Mouse (Mus musculus) MEL (cell line): ENCODE measurements at regions not wholly inside any gene's neighbourhood (a gene's known extent, or its start where the extent isn't known, plus 50 kb on each side); places are given as distances from the start of the nearest gene placed in this dataset.

Experiments used
- CHD1 ChIP-seq: IDR thresholded peaks from 2 replicates; pipeline ENCODE4 v1.6.1; 2012; ENCODE audit warnings: low read depth, mild to moderate bottlenecking, inconsistent platforms, low read length, improper control_type of control experiment
- CTCF ChIP-seq, 3 experiments: IDR thresholded peaks in 2 of 3; conservative IDR thresholded peaks in 1 of 3; 2 replicates each; pipeline ENCODE4 v1.5.1; 2011 to 2012; ENCODE audit warnings: low read length in 3 of 3, low read depth in 2 of 3, mild to moderate bottlenecking in 2 of 3, improper control_type of control experiment in 1 of 3, inconsistent platforms in 1 of 3, mixed read lengths in 1 of 3, moderate library complexity in 1 of 3; ENCODE audit not compliant: control insufficient read depth in 1 of 3, insufficient read depth in 1 of 3, poor library complexity in 1 of 3, severe bottlenecking in 1 of 3
- ELF1 ChIP-seq: IDR thresholded peaks from 2 replicates; pipeline ENCODE4 v1.6.1; 2014; ENCODE audit warnings: low read depth, mild to moderate bottlenecking, inconsistent platforms, low read length, improper control_type of control experiment, moderate library complexity
- EP300 ChIP-seq, 2 experiments: IDR thresholded peaks; 2 replicates each; pipeline ENCODE4 v1.6.1; 2011; ENCODE audit warnings: improper control_type of control experiment in 2 of 2, low read length in 2 of 2, low read depth in 1 of 2, mild to moderate bottlenecking in 1 of 2
- GATA1 ChIP-seq: IDR thresholded peaks from 2 replicates; pipeline ENCODE4 v1.6.1; 2011; ENCODE audit warnings: low read depth, low read length, improper control_type of control experiment
- MAFK ChIP-seq: IDR thresholded peaks from 2 replicates; pipeline ENCODE4 v1.6.1; 2011; ENCODE audit warnings: low read depth, mild to moderate bottlenecking, low read length, improper control_type of control experiment, borderline replicate concordance
- MAX ChIP-seq: IDR thresholded peaks from 2 replicates; pipeline ENCODE4 v1.6.1; 2011; ENCODE audit warnings: low read length, improper control_type of control experiment
- NRF1 ChIP-seq: IDR thresholded peaks from 2 replicates; pipeline ENCODE4 v1.6.1; 2014; ENCODE audit warnings: low read depth, mild to moderate bottlenecking, inconsistent platforms, low read length, improper control_type of control experiment, moderate library complexity; ENCODE audit not compliant: poor library complexity, insufficient read depth, severe bottlenecking
- POLR2A ChIP-seq, 2 experiments: IDR thresholded peaks; 2 replicates each; pipeline ENCODE4 v1.6.1; 2011 to 2012; ENCODE audit warnings: low read length in 2 of 2, mild to moderate bottlenecking in 2 of 2, control low read depth in 1 of 2, improper control_type of control experiment in 1 of 2, low read depth in 1 of 2, moderate library complexity in 1 of 2; ENCODE audit not compliant: control insufficient read depth in 1 of 2, insufficient read depth in 1 of 2, poor library complexity in 1 of 2
- POLR2AphosphoS5 ChIP-seq: IDR thresholded peaks from 2 replicates; pipeline ENCODE4 v1.6.1; 2012; ENCODE audit warnings: low read depth, borderline replicate concordance, mild to moderate bottlenecking, inconsistent platforms, low read length, moderate library complexity, mixed read lengths
- TAL1 ChIP-seq: IDR thresholded peaks from 2 replicates; pipeline ENCODE4 v1.6.1; 2012; ENCODE audit warnings: mild to moderate bottlenecking, inconsistent platforms, low read length, moderate library complexity, mixed read lengths
- USF2 ChIP-seq, 2 experiments: IDR thresholded peaks; 2 replicates each; pipeline ENCODE4 v1.6.1; 2011 to 2012; ENCODE audit warnings: improper control_type of control experiment in 2 of 2, low read length in 2 of 2, borderline replicate concordance in 1 of 2, inconsistent platforms in 1 of 2, low read depth in 1 of 2, mild to moderate bottlenecking in 1 of 2; ENCODE audit not compliant: insufficient read depth in 1 of 2
- ZNF384 ChIP-seq: IDR thresholded peaks from 2 replicates; pipeline ENCODE4 v1.6.1; 2012; ENCODE audit warnings: low read depth, mild to moderate bottlenecking, inconsistent platforms, low read length, improper control_type of control experiment

DNA sequence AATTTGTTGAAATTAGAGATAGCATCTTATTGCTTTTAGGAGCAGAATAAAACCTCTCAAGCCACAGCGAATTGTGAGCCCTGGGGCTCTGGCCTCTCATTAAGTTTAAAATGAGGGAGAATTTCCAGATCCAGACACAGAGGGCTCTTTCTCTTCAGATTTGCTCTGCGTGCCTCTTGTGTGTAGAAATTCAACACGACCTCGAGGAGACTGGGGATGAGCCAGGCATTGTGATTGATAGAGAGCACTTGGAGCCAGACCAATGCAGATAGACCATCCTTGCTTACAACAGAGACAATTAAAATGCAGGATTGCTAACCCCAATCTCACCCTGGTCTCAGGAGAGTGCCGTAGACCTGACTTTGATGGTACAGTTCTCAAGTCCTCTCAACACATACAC is 121.9 kb upstream of the Gas1 start:
- no peak for TF ChIP-seq CTCF (IDR thresholded peaks at IDR 0.05 in 2 of 3, conservative IDR thresholded peaks at IDR 0.05 in 1 of 3; ENCODE audit: control insufficient read depth in 1 of 3, insufficient read depth in 1 of 3, low read depth in 2 of 3, low read length in 3 of 3, poor library complexity in 1 of 3, severe bottlenecking in 1 of 3)
- TF ChIP-seq USF2 (IDR thresholded peaks at IDR 0.05; ENCODE audit: borderline replicate concordance in 1 of 2, insufficient read depth in 1 of 2, low read depth in 1 of 2, low read length in 2 of 2) = no peak
- no peak for TF ChIP-seq ZNF384
- no peak for TF ChIP-seq EP300 (IDR thresholded peaks at IDR 0.05; ENCODE audit: low read depth in 1 of 2, low read length in 2 of 2)
- TF ChIP-seq POLR2A (IDR thresholded peaks at IDR 0.05; ENCODE audit: control insufficient read depth in 1 of 2, insufficient read depth in 1 of 2, low read depth in 1 of 2, low read length in 2 of 2, poor library complexity in 1 of 2) = no peak
- no peak for TF ChIP-seq GATA1
- TF ChIP-seq MAFK = no peak
- TF ChIP-seq CHD1 = no peak
- no peak for TF ChIP-seq POLR2AphosphoS5
- no peak for TF ChIP-seq MAX
- TF ChIP-seq NRF1 = no peak
- TF ChIP-seq ELF1 = no peak
- TF ChIP-seq TAL1 = no peak
